Mouse (Mus musculus) layer of hippocampus, adult 9-10 months (tissue): Measurements from ENCODE around the gene Pip4p1.
"Not testable (repeated sequence)": the region's sequence is repeated elsewhere in the genome, so short reads cannot be mapped to it uniquely, and the experiment has no call there.

Experiments
- DNase-seq: peaks from one replicate; pipeline ENCODE4 v3.0.0; 2022; ENCODE audit warnings: low spot score

Gene Pip4p1

DNA sequence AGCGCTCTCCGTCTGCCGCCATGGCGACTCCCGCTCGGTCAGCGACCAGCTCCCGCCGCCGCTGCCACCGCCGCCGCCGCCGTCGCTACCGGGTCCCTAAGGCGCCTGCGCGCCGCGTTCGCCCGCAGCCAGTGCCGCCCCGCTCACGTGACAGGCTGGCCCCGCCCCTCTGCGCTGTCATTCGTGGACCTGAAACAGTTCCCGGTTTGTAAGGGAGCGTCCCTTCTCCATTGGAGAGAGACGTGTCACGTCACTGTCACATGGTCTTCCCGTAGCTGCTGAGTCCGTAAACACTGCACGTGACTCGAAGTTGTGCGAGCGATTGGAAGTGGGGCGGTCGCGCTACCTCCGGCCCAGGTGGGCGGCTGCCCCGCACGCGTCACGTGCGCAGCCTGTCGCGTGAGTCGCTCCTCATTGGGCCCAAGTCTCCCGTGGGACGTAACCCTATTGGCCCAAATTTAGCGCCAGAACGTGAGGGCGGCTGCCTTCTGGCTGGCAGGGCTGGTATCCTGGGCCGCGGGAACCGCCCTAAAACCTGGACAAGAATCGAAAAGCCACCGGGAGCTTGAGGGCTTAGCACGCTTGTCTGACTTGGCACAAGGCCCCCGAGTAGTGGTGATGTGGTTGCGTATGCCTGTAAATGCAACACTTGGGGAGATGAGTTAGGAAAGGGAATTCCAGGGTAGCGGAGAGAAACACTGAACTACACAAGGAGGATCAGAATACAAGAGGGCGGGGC is at the start of gene Pip4p1, which contains the start of gene Pnp:
Gene Pip4p1 (minus strand): TSS at position 103 of the 739 bp plus-strand sequence.
Gene Pnp (plus strand): TSS at position 329 of the 739 bp plus-strand sequence.
- peak; percentile 98 for DNase-seq

DNA sequence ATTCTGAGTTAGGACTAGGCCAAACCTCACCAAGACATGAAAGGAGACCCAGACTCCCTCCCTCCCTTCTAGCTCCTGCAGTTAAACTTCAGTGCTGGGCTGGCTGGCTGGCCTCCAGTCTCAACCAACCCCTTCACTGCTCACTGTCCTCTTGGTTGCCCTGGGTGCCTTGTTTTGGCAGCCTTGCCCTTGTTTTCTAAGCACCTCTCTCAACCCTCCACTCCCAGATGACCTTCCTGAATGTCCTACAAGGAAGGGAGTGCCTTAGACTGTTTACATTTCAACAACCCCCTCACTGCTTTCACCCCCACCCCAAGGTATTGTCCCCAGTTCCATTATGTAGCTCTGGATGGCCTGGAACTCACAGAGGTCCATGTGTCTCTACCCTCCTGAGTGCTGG is 49.0 kb upstream of the Pip4p1 start:
- no peak for DNase-seq

DNA sequence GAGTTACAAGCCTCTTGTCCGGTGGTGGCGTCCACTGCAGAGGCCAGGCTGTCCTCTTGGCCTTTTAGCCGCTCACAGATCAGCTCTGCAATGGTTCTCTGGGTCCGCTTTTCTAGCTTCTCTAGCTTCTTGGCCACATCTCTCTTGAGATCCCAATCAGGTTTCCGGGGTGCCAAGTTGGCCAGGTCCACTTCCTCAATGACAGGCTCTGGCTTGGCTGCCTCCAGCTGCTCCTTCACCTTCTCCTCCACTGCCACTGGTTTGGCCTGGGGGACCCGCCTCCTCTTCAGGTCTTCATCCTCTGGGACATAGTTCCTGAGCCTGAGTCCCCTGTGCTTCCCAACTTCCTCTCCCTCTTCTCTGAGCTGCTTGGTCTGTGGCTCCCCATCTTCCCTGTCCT is 47.8 kb upstream of the Pip4p1 start:
- not testable (repeated sequence) for DNase-seq

DNA sequence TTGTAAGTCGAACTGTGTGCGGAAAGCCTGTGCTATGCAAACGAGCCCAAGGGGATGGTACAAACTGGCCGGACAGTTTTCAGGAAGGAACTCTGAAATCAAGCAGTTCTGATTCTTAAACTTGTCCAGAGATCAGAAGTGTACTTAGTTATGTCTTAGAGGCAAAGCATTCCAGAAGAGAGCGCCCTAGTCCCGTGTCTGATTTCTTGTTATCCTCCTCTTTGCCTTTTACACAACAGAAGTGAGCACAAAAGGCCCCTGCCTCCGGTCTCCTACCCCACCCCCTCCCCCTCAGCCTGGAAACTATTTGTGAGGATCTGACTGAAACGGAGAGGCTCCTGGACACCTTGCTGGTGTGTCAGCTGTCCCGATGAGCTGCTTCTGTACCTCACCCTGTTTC is 46.0 kb upstream of the Pip4p1 start:
- DNase-seq: no peak

DNA sequence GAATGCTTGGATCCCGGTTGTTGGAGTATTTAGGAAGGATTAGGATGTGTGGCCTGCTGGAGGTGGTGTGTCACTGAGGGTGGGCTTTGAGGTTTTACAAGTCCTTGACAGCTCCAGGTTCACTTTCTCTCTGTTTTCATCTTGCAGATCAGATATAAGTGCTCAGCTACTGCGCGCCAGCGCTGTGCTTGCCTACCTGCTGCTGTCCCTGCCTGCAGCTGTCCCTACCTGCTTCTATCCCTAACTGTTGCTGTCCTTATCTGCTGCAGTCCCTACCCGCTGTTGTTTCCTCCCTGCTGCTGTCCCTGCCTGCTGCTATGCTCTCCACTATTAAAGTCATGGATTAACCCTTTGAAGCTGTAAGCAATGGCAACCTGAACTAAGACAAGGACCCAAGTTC is 44.3 kb upstream of the Pip4p1 start:
- DNase-seq: no peak

DNA sequence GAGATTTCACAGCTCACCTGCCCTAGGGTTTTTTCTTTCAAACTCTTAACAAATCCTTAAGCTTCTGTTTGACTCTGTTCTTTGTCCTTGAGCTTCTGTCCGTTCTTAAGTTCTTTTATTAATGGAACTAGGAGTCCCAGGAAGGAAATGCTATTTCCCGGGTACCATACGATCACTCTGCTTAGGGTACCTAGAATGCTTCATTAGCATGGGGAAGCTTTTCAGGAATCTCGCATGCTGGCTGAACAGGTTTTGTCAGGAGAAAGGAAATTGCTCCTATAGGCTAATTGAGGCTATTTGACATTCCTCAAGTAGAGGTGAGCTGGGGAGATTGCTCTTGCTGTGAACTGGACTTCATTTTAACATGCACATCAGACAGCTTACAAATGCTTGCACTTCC is 43.0 kb upstream of the Pip4p1 start:
- DNase-seq: no peak

DNA sequence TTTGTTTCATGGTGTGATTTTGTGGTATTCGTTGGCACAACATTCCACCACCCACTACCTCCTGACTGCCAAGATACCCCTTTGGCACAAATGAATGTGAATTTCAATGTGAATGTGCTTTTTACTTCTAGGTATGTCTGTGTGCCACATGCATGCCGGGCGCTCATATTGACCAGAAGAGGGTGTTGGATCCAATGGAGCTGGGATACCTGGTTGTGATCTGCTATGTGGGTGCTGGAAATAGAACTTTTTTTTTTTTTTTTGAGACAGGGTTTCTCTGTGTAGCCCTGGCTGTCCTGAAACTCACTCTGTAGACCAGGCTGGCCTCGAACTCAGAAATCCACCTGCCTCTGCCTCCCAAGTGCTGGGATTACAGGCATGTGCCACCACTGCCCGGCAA is 42.4 kb upstream of the Pip4p1 start:
- DNase-seq: not testable (repeated sequence)

DNA sequence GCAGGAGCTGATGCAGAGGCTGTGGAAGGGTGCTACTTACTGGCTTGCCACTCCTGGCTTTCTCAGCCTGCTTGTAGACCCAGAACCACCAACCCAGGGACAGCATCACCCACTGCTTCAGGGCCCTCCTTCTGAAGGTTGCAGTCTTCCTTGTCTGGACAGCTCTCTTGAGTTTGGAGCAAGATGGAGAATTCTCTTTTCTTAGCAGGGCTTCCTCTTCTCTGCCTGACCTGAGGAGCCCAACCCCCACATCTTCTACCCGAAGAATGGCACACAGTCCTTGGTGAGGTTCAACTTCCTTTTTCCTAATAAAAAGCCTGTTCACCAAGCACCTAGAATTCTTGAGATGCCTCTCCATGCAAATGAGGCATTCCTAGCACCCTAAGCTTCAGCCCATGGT is 40.2 kb upstream of the Pip4p1 start:
- DNase-seq: no peak

DNA sequence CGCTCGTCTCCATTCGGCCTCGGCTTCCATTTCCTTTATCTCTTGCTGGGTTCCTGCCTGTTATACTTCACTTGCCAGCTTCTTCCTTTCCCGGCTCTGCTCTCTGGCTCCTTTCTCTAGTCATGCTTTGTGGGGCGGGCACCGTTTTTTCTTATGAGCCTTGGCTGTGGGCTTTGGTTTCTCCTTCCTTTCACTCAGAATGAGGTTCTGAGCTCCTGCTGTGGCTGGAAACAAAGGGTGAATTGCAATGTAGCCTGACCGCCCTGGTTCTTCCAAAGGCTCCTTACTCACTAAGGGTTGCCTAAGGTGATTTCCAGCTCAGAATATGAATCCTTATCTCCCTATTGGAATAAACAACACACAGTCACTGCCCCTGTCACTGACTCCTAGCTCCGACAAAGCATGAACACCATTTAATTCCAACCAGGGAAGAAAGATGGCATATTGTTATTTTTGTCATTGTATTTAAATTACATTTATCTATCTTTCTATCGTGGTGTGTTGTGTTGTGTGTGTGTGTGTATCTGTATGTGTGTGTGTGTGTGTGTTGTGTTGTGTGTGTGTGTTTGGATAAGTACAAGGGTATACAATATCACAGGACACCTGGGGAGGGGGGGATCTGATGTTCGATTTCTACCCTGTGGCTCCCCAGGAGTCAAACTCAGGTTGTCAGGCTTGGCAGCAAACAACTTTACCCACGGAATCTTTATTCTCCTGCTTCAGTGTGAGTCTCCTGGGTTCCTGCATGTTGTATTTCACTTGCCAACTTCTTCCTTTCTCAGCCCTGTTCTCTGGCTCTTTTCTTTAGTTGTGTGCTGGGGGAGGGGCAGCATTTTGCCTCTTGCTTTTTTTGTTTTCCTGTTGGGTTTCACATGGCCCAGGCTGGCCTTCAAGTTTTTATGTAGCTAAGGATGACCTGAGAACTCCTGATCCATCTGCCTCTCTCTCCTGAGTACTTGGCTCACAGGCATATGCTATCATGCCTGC is 39.2 kb upstream of the Pip4p1 start:
- DNase-seq: no peak

DNA sequence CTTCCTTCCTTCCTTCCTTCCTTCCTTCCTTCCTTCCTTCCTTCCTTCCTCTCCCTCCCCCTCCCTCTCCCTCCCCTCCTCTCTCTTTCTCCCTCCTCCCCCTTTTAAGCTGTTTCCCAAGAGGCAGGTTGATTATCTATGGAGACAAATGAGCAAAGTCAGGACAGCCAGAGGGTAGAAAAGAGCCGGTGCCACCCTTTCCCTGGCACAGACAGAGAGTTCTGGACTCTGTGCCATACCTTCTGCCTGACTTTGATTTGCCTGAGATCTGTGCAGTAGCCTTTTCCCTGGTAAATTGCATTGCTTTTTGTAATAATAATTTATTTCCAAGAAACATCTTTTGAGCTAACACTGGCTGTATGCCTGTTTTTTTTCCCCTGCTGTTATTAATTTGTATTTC is 38.4 kb upstream of the Pip4p1 start:
- no peak for DNase-seq

DNA sequence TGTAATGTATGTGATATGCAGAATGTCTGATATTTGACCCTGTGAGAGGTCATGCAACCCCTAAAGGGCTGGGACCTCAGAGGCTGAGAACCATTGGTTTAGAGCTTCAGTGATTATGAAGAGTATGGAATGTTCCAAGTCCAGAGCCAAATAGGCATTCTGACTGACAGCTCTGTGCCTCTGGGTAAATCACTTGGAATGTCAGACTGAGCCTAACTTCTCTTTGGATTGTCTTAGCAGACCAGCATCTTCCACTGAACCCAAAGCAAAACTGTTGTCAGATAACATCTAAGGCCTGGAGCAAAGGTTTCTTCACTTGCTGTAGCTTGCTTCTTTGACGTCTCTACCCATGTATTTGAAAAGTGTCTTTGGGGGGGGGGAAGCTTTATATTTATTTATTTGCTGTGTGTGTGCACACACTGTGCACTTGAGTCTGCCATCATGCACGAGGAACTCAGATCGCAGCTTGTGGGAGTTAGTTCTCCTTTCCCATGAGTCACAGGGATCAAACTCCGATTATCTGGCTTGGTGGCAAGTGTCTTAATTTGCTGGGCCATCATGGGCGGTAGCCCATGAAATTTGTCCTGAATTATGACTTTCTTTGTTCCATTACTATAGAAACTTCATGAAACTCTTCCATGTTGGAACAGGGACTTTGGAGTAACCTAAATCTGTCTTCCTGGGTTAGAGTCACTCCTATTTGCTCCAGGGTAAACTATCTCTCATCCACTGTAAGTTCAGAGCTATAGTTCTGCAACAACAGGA is 37.7 kb upstream of the Pip4p1 start:
- DNase-seq: no peak

DNA sequence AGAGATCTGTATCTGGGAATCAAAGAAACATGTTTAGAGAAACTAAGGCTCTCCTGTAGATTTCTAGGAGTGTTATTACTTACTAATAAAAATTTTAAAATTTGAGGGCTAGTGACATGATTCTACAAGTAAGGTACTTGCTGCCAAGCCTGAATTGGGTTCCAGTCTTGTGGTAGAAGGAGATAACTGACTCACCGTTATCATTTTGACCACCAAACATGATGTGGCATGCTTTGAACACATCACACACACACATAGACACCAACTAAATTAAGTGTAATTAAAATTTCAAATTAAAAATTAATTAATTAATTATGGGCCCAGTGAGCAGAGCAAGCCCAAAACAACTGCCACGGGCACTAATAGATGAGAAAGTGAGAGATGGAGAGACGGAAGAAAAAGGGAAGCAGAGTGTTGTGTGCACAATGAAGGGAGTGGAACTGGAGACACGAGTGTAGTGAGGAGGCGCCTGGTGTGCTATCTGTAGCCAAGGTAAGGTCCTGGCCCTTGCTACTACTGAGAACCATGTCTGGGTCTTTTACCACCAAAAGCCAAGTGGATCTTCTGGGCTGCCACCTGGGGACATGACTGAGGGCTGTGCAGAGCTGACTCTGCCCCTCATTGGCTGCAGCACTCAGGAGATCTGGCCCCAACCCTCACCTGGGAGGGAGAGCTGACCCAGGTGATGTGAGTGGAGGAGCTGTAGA is 27.8 kb upstream of the Pip4p1 start:
- not testable (repeated sequence) for DNase-seq

DNA sequence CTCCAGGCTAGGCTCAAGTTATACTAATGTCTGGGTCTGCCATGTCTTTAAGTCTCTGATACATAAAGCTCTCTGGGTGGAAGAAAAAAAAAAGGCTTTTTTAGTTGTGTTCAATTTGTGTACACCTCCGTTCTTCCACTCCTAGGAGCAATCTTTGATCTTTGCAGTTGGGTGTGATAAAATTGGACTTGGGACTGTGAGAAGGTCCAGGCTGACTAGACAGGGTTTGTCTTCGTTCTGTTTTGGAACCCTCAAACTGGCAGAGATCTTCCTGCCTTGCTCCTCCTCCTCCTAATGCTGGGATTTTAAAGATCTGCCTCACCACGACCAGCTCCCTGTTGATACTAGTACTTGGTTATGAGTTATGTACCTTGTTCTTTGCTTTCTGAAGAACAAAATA is 26.5 kb upstream of the Pip4p1 start:
- not testable (repeated sequence) for DNase-seq

DNA sequence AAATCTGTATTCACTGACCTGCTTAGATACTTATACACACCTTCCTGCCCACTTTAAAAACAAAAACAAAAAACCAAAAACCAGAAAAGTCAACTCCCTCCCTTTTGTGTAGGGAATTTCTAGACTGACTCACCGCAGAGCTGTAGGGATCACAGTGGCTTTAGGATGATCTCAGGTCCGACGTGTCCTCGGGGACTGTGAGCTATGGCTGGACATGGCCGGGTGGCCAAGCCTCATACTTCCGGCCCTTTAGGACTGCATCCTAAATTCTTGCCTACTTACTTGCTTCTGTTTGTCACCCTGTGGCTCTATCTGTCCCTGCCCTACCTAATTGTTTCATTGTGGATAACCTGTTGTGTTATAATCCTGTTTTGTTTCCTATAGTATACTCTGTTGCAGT is 26.1 kb upstream of the Pip4p1 start:
- not testable (repeated sequence) for DNase-seq

DNA sequence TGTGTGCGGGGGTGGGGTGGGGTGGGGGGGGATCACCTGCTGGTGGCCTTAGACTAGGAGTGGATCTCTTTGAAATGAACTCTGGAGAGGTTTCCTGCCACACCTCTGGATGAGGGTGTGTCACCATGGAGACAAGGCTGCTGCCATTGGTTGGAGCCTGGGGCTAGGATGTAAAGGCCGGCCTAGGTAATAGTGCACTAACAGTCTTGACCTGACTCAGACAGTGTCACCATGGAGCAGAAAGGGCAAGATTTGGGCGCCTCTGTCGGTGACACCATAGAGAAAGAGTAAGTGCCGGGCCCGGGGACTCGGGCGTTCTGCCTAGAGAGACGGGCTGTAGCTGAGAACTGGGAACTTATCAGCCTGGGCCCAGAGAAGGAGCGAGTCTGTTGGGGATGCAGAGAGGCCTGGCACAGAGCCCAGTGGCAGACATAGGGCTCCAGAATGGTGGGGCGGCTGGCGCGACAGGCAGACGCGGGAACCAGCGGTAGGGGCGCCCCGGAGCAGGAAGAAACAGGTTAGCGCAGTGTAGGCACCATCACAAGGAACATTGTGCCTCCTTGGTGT is 25.4 kb upstream of the Pip4p1 start, which contains the start of gene Pnp2:
Gene Pnp2 (plus strand): TSS at position 51 of the 567 bp plus-strand sequence.
- not testable (repeated sequence) for DNase-seq

DNA sequence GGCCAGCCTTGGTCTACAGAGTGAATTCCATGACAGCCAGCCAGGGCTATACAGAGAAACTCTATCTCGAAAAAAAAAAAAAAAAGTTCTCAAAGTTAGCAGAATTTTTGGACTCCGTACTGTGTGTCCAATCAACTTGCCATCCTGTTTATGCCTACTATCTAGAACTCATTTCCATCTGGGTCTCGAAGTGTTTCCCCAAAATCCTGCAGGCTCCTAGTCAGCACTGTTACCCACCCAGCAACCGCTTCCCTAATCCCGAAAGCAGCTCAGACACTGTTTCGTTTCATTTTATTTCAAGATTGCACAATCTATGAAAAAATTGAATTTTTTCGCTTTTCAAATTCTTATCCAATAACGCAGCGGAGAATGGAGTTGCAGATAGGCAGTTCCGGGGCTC is 24.8 kb upstream of the Pip4p1 start:
- DNase-seq: no peak

DNA sequence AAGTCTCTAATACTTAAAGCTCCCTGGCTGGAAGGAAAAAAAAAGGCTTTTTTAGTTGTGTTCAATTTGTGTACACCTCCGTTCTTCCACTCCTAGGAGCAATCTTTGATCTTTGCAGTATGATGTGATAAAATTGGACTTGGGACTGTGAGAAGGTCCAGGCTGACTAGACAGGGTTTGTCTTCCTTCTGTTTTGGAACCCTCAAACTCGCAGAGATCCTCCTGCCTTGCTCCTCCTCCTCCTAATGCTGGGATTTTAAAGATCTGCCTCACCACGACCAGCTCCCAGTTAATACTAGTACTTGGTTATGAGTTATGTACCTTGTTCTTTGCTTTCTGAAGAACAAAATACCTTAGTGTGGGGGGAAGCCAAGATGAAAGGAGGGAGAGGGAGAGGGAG is 14.9 kb upstream of the Pip4p1 start:
- DNase-seq: not testable (repeated sequence)

DNA sequence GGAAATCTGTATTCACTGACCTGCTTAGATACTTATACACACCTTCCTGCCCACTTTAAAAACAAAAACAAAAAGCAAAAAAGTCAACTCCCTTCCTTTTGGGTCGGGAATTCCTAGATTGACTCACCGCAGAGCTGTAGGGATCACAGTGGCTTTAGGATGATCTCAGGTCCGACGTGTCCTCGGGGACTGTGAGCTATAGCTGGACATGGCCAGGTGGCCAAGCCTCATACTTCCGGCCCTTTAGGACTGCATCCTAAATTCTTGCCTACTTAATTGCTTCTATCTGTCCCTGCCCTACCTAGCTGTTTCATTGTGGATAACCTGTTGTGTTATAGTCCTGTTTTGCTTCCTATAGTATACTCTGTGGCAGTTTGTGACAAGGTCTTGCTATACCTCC is 14.4 kb upstream of the Pip4p1 start:
- DNase-seq: not testable (repeated sequence)

DNA sequence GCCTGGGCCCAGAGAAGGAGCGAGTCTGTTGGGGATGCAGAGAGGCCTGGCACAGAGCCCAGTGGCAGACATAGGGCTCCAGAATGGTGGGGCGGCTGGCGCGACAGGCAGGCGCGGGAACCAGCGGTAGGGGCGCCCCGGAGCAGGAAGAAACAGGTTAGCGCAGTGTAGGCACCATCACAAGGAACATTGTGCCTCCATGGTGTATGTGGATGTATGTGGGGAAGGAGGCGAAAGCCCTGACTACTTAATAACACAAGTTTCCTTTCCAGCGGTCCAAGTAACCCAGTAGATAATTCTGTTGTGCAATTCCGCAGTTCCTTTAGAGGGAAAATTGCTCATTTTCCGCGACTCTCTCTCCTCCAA is 14.0 kb upstream of the Pip4p1 start:
- DNase-seq: not testable (repeated sequence)

DNA sequence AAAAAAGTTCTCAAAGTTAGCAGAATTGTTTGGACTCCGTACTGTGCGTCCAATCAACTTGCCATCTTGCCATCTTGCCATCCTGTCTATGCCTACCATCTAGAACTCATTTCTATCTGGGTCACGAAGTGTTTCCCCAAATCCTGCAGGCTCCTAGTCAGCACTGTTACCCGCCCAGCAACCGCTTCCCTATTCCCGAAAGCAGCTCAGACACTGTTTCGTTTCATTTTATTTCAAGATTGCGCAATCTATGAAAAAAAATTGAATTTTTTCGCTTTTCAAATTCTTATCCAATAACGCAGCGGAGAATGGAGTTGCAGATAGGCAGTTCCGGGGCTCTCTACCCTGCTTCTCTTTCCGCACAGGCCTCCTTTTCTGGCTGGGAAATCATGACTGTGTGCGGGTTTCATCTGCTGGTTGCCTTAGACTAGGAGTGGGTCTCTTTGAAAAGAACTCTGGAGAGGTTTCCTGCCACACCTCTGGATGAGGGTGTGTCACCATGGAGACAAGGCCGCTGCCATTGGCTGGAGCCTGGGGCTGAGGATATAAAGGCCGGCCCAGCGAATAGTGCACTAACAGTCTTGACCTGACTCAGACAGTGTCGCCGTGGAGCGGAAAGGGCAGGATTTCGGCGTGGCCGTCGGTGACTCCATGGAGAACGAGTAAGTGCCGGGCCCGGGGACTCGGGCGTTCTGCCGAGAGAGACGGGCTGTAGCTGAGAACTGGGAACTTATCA is 13.4 kb upstream of the Pip4p1 start, which contains the start of gene Gm49342:
Gene Gm49342 (plus strand): TSS at position 586 of the 736 bp plus-strand sequence.
- peak; percentile 93 for DNase-seq
